Mouse (Mus musculus): Measurements from ENCODE around the gene Fgd5.

DNA sequence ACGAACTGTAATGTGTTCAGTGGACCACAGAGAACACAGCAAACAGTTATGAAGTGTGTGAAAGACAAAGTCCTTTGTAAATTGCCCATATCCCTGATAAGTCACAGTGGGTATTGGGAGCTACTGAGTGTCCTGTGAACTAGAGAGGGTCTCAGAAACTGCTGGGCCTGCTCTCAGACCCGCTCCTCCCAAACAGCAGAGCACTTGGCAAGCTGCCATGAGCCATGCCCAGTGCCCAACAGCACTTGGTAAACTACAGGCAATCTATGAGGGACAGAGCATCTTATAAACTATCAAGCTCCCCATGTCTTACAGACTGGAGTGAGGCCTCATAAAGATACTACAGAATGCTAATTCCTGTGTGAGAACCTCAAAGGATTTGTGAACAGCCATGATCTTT is 30.3 kb upstream of the Fgd5 start:
- TF ChIP-seq POLR2A (IDR thresholded peaks at IDR 0.05; ENCODE audit: control insufficient read depth, extremely low read depth, insufficient read depth, low read length, poor library complexity), result no peak
- no peak for TF ChIP-seq CTCF (IDR thresholded peaks at IDR 0.05; ENCODE audit: borderline replicate concordance, control insufficient read depth, extremely low read depth, insufficient read depth, low read length, poor library complexity)

All from thymus, adult 2 months (tissue).